Mouse (Mus musculus) ES-Bruce4 (cell line): Measurements from ENCODE around the gene Vapa. TPM values are rescaled to one million over a fixed set of nuclear protein-coding genes. Genes with fewer than 3 reads are reported as not detected.

Source experiments
- H3K27ac ChIP-seq: 2 replicates; pipeline ENCODE4 v1.5.1; 2012; ENCODE audit warnings: low read length, inconsistent platforms; ENCODE audit not compliant: insufficient read depth
- H3K27me3 ChIP-seq: 2 replicates; pipeline ENCODE4 v1.6.1; 2012; ENCODE audit warnings: mild to moderate bottlenecking, low read length, inconsistent platforms; ENCODE audit not compliant: control insufficient read depth, poor library complexity, insufficient read depth, severe bottlenecking
- H3K36me3 ChIP-seq: 2 replicates; pipeline ENCODE4 v1.6.1; 2012; ENCODE audit warnings: inconsistent platforms, mild to moderate bottlenecking, low read length, moderate library complexity; ENCODE audit not compliant: control insufficient read depth, poor library complexity, insufficient read depth, severe bottlenecking
- H3K4me1 ChIP-seq: one replicate; pipeline ENCODE4 v1.8.1; 2011; ENCODE audit warnings: low read length; ENCODE audit not compliant: control insufficient read depth, insufficient read depth
- H3K4me3 ChIP-seq: 2 replicates; pipeline ENCODE4 v1.5.1; 2011; ENCODE audit warnings: low read depth, mild to moderate bottlenecking, low read length
- H3K9ac ChIP-seq: 2 replicates; pipeline ENCODE4 v1.6.1; 2012; ENCODE audit warnings: low read depth, mild to moderate bottlenecking, inconsistent platforms; ENCODE audit not compliant: poor library complexity, severe bottlenecking
- H3K9me3 ChIP-seq: replicated peaks from 2 replicates; pipeline ENCODE4 v1.6.1; 2012; ENCODE audit warnings: mild to moderate bottlenecking, low read length, inconsistent platforms; ENCODE audit not compliant: control insufficient read depth, poor library complexity, insufficient read depth, severe bottlenecking
- CTCF ChIP-seq: IDR thresholded peaks from one replicate; pipeline ENCODE4 v1.8.1; 2011; ENCODE audit warnings: low read depth, low read length
- EP300 ChIP-seq: IDR thresholded peaks from 2 replicates; pipeline ENCODE4 v1.6.1; 2011; ENCODE audit warnings: low read depth, low read length; ENCODE audit not compliant: insufficient read depth
- POLR2A ChIP-seq: IDR thresholded peaks from one replicate; pipeline ENCODE4 v1.8.1; 2011; ENCODE audit warnings: low read length; ENCODE audit not compliant: insufficient read depth
- polyA plus RNA-seq: library from polyadenylated mRNA; stranded (reverse); fragments of >200 nt; gene quantifications from 2 replicates; pipeline ENCODE4 v1.2.4, GENCODE M21; 2011; ENCODE audit warnings: low read depth; ENCODE audit not compliant: missing spikeins, insufficient read depth, insufficient read length

The Vapa gene
- polyA plus RNA-seq, 1 experiment: 311 TPM

DNA sequence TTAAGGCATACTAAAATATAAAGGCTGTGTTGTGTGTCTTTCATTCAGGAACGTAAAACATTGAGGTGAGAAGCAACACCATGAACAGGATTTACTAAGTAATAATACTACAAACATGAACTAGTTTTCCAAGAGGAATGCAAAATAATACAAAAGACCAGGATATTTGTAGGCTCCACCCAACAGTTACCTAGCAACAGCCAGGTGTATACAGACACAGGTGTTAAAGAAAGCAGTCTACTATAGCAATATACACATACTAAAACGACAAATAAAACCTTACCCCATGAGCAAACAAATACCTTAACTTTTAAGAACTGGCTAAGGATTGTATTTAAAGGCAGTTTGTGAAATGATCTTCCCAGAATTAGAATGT lies 5.1 kb downstream of the Vapa start:
- no peak overlapping the region for H3K27ac ChIP-seq
- H3K36me3 ChIP-seq: no peaks in the 10 kb centered on the region
- H3K9me3 ChIP-seq: no peaks in the 10 kb centered on the region
- H3K9ac ChIP-seq: no peak overlapping the region
- H3K4me1 ChIP-seq: peaks cover 2% of the 10 kb centered on the region
- TF ChIP-seq EP300 (no peak), CTCF (no peak), POLR2A (no peak)
- no peak overlapping the region for H3K4me3 ChIP-seq
- H3K27me3 ChIP-seq: no peaks in the 10 kb centered on the region

- H3K4me3 ChIP-seq: no peak overlapping the region
- H3K36me3 ChIP-seq: no peaks in the 10 kb centered on the region
- no peaks in the 10 kb centered on the region for H3K9me3 ChIP-seq
- H3K4me1 ChIP-seq: peaks cover 2% of the 10 kb centered on the region
- H3K9ac ChIP-seq: no peak overlapping the region
- H3K27ac ChIP-seq: no peak overlapping the region
- no peaks in the 10 kb centered on the region for H3K27me3 ChIP-seq
- TF ChIP-seq CTCF (no peak), EP300 (no peak), POLR2A (no peak)
Measured at GRCm38 (mm10) chr17:65607574-65608311, 5.6 kb downstream of the Vapa start.

GRCm38 (mm10) chr17:65606014-65606413 lies 7.3 kb downstream of the Vapa start:
- Histone ChIP-seq H3K27me3 (no peaks in the 10 kb centered on the region), H3K27ac (no peak overlapping the region), H3K4me1 (peaks cover 2% of the 10 kb centered on the region), H3K4me3 (no peak overlapping the region), H3K9ac (no peak overlapping the region), H3K36me3 (no peaks in the 10 kb centered on the region), H3K9me3 (no peaks in the 10 kb centered on the region)
- TF ChIP-seq EP300 (no peak), POLR2A (no peak), CTCF (no peak)

DNA sequence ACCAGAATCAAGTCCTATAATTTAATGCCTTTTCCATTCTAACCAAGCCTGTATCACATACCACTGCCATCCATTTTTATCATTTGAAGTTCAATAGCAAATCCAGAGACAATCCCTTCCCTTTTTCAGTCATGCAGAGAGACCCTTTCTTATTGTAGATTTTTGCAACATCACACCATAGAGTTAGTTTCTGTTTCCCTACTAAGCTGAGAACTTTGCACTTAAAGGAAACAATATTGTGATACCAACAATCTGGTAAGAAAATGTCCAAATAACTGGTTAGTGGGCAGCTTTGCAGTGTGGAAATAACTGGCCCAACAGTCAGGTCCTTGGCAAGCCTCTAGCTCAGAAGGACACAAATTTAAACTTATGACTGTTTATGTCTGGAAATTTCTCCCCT lies 8.5 kb downstream of the Vapa start:
- H3K27me3 ChIP-seq: no peaks in the 10 kb centered on the region

DNA sequence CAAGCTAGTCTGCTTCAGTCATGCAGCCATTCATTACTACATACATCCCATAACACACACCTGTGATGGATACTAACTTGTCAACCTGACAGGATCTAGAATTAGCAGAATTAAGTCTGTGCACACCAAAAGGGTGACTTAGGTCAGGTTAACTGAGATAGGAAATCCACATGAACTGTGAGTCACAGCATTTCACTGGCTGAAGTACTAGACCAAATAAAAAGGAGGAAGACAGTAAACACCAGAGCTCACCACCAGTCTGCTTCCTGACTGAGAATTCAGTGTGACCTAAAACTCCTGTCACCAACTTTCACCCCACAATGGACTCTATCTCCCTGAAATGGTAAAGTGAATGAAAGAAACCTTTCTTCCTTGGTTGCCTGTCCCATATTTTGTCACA lies 9.0 kb downstream of the Vapa start:
- Histone ChIP-seq H3K9ac (no peak overlapping the region), H3K4me3 (no peak overlapping the region), H3K27me3 (no peaks in the 10 kb centered on the region), H3K9me3 (no peaks in the 10 kb centered on the region), H3K4me1 (peaks cover 2% of the 10 kb centered on the region), H3K27ac (no peak overlapping the region), H3K36me3 (no peaks in the 10 kb centered on the region)
- TF ChIP-seq POLR2A (no peak), EP300 (no peak), CTCF (no peak)

More for the DNA sequence above, 8.5 kb downstream of the Vapa start:
- Histone ChIP-seq H3K9me3 (no peaks in the 10 kb centered on the region), H3K27ac (no peak overlapping the region), H3K4me1 (peaks cover 2% of the 10 kb centered on the region), H3K9ac (no peak overlapping the region), H3K36me3 (no peaks in the 10 kb centered on the region), H3K4me3 (no peak overlapping the region)
- TF ChIP-seq EP300 (no peak), CTCF (no peak), POLR2A (no peak)

- Histone ChIP-seq H3K9me3 (no peaks in the 10 kb centered on the region), H3K4me1 (no peaks in the 10 kb centered on the region), H3K27ac (no peak overlapping the region), H3K9ac (no peak overlapping the region), H3K4me3 (no peak overlapping the region), H3K36me3 (peaks cover 6% of the 10 kb centered on the region), H3K27me3 (no peaks in the 10 kb centered on the region)
- TF ChIP-seq CTCF (no peak), POLR2A (no peak), EP300 (no peak)
Measured at GRCm38 (mm10) chr17:65597857-65598486, 15.4 kb downstream of the Vapa start.
